Mouse (Mus musculus) limb, embryonic 12.5 days (tissue): ENCODE results near the gene Nck1. TPM values are rescaled to one million over a fixed set of nuclear protein-coding genes. Genes with fewer than 3 reads are reported as not detected.

Experiments
- ATAC-seq: fragments of 200-750 bp; cut with Nextera tagmentation; 2 replicates; pipeline ENCODE4 v1.8.0; 2017; ENCODE audit warnings: low read depth, moderate TSS enrichment; ENCODE audit not compliant: insufficient number of reproducible peaks, insufficient read depth, low FRiP score, low TSS enrichment
- H3K27ac ChIP-seq: fragments of 300-500 bp; sonication (generic); 2 replicates; pipeline ENCODE4 v1.5.1; 2016; ENCODE audit warnings: mild to moderate bottlenecking, moderate library complexity
- H3K27me3 ChIP-seq: fragments of 300-500 bp; sonication (generic); 2 replicates; pipeline ENCODE4 v1.6.1; 2016; ENCODE audit warnings: mild to moderate bottlenecking, moderate library complexity
- H3K36me3 ChIP-seq: fragments of 300-500 bp; sonication (generic); 2 replicates; pipeline ENCODE4 v1.6.1; 2016; ENCODE audit warnings: mild to moderate bottlenecking, moderate library complexity
- H3K4me1 ChIP-seq: fragments of 300-500 bp; sonication (generic); replicated peaks from 2 replicates; pipeline ENCODE4 v1.6.1; 2016
- H3K4me2 ChIP-seq: fragments of 300-500 bp; sonication (generic); 2 replicates; pipeline ENCODE4 v1.6.1; 2016; ENCODE audit warnings: mild to moderate bottlenecking, moderate library complexity
- H3K4me3 ChIP-seq: fragments of 300-500 bp; sonication (generic); replicated peaks from 2 replicates; pipeline ENCODE4 v1.5.1; 2016; ENCODE audit warnings: mild to moderate bottlenecking
- H3K9ac ChIP-seq: fragments of 300-500 bp; sonication (generic); replicated peaks from 2 replicates; pipeline ENCODE4 v1.6.1; 2016; ENCODE audit warnings: mild to moderate bottlenecking, moderate library complexity
- H3K9me3 ChIP-seq: fragments of 300-500 bp; sonication (generic); 2 replicates; pipeline ENCODE4 v1.6.1; 2016; ENCODE audit warnings: mild to moderate bottlenecking, moderate library complexity
- WGBS: fragments of 180-500 bp; shearing (Covaris S2); methylation state at CpG from one replicate; pipeline ENCODE4 v1.1.7; 2016; 5-methylcytosine and 5-hydroxymethylcytosine counted together
- polyA plus RNA-seq: library from polyadenylated mRNA; unstranded; fragments of >200 nt; fragmentation: Nextera tagmentation; extraction: Ambion mirVana; gene quantifications from 2 replicates; pipeline ENCODE4 v1.2.1, GENCODE M21; 2016

Gene Nck1
- 69.7 and 70.2 TPM in 2 replicates for polyA plus RNA-seq

DNA sequence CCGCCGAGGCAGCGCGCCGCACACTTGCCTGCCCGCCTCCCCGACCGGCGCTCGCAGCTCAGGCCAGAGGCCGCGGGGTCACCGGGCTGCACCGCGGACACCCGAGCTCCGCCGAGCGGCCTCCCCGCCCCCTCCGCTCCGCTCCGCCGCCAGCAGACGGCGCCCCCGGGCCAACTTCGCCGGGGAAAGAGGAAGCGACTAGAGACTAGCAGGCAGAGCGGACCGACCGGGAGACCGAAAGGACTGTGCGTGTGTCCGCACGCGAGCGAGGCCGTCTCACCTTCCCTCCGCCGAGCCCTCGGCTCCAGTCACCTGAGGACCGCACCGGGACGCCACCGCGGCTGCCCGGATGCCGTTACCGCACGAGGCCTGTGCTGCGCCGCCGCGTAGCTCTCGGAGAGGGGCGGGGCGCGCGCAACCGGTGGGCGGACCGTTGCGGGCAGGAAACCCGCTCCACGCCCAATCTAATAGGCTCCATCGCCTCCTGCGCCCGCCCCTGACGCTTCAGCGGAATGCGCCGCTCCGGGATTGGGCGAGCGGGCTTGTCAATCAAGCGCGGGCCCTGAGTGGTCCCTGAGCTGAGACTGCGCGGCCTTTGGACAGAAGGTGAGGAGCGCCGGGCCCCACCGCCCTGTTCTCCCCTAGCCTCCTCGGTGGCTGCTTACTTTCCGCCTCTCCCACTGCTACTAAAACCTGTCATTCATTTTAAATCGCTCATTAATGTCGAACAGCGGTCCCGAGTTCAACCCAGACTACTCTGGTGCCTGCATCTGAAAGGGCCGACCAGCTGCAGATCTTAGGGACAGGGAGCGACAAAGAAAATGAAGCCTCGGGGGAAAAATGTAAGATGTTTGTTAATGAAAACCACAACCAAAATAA is at the start of gene Nck1:
Gene Nck1 (minus strand): TSS at position 420 of the 879 bp plus-strand sequence.
- Histone ChIP-seq H3K27me3 (no peaks in the 10 kb centered on the region), H3K4me1 (peaks cover 16% of the 10 kb centered on the region), H3K4me2 (peak within 1 kb of the TSS; percentile 77), H3K4me3 (peak within 1 kb of the TSS; percentile 95), H3K36me3 (no peaks in the 10 kb centered on the region), H3K9ac (peak within 1 kb of the TSS; percentile 87), H3K27ac (peak within 1 kb of the TSS; percentile 93), H3K9me3 (peaks cover 6% of the 10 kb centered on the region)
- WGBS = under 1% methylated on average over 93 of the region's 93 CpGs
- peak; percentile 100 for ATAC-seq

DNA sequence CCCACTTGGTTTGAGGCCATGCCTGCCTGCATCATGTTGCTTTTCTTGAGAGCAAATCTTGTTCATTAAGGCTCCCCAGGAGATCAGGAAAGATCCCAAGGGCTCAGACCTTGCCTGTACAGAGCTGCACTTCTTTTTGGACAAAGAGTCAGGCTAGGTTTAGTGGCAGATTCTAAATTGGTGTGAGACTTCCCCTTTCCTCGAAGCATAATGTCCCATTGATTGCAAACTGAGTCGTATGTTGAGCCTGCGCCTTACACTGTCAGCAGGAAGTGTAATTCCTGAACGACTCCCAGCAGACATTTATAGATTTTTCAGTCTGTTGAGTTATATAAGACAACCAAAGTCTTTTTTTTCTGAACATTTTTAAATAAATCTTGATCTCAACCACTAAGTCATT is 44.5 kb upstream of the Nck1 start:
- H3K36me3 ChIP-seq = no peaks in the 10 kb centered on the region
- no peaks in the 10 kb centered on the region for H3K27me3 ChIP-seq
- H3K9me3 ChIP-seq = no peaks in the 10 kb centered on the region
- H3K9ac ChIP-seq = no peak overlapping the region
- H3K4me2 ChIP-seq = no peak overlapping the region
- no peaks in the 10 kb centered on the region for H3K4me1 ChIP-seq
- ATAC-seq = no peak
- no peak overlapping the region for H3K4me3 ChIP-seq
- H3K27ac ChIP-seq = no peak overlapping the region
- 66% methylated on average over 4 of the region's 4 CpGs for WGBS

GRCm38 (mm10) chr9:100584031-100584430 is 38.1 kb upstream of the Nck1 start:
- 89% methylated on average over 4 of the region's 4 CpGs for WGBS
- Histone ChIP-seq H3K4me1 (peaks cover 14% of the 10 kb centered on the region), H3K9me3 (no peaks in the 10 kb centered on the region), H3K27me3 (no peaks in the 10 kb centered on the region), H3K9ac (no peak overlapping the region), H3K4me3 (no peak overlapping the region), H3K36me3 (no peaks in the 10 kb centered on the region), H3K4me2 (no peak overlapping the region), H3K27ac (no peak overlapping the region)
- ATAC-seq = no peak

- Histone ChIP-seq H3K4me3 (no peak overlapping the region), H3K36me3 (no peaks in the 10 kb centered on the region), H3K27me3 (no peaks in the 10 kb centered on the region), H3K4me1 (peaks cover 14% of the 10 kb centered on the region), H3K9ac (no peak overlapping the region), H3K27ac (no peak overlapping the region), H3K9me3 (no peaks in the 10 kb centered on the region), H3K4me2 (no peak overlapping the region)
- no peak for ATAC-seq
- WGBS = 77% methylated on average over 13 of the region's 13 CpGs
Measured at GRCm38 (mm10) chr9:100582883-100583575, 37.1 kb upstream of the Nck1 start.

DNA sequence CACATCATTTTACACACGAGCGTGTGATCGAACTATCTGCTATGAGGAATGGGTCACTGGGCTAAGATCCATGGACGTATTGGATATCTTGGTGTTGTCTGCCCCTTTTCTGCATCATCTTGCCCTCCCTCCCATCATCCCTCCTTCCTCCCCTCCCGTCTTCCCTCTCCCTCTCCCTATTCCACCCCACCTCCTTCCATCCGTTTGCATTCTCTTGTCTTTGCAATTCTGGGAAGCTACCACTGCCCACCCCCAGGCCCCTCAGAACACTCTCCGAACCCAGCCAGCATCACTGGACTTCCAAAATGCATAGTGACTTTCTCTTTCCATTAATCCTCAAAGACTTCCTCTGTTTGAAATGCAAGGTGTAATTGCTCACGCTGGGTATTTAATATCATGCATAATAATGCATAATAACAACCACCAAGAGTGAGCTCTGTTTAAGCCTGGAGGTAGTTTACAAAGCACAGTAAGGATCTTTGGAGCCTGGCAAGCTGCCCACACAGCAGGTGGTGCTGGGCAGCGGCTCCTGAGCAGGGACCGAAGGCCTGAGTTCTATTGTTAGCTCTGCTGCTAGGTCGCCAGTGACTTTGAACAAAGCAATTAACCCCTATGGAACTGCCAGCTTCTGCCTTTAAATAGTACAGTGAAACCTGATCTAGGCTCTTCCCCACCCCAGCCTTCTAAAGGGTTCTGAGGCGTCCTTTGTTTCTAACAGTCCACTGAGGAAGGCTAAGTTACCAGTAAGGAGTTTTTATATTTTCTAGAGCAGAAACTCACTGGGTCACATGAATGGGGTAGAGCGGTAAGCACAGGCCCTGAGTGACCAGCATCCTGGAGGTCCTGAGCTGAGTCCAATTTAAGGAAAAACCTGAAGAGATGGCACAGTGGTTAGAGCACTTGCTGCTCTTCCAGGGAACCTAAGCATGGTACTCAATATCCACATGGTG is 35.9 kb upstream of the Nck1 start:
- Histone ChIP-seq H3K4me2 (no peak overlapping the region), H3K27ac (peak overlapping the region; percentile 50; the same call in 1 of the 2 replicates), H3K36me3 (no peaks in the 10 kb centered on the region), H3K4me3 (no peak overlapping the region), H3K9ac (no peak overlapping the region), H3K9me3 (no peaks in the 10 kb centered on the region), H3K27me3 (no peaks in the 10 kb centered on the region), H3K4me1 (peaks cover 14% of the 10 kb centered on the region)
- ATAC-seq = peak; percentile 70; the same call in 1 of the 2 replicates
- WGBS = 38% methylated on average over 13 of the region's 13 CpGs

GRCm38 (mm10) chr9:100580196-100580740 is 34.3 kb upstream of the Nck1 start:
- no peak for ATAC-seq
- Histone ChIP-seq H3K4me2 (no peak overlapping the region), H3K27me3 (no peaks in the 10 kb centered on the region), H3K36me3 (no peaks in the 10 kb centered on the region), H3K27ac (no peak overlapping the region), H3K9ac (no peak overlapping the region), H3K4me3 (no peak overlapping the region), H3K9me3 (no peaks in the 10 kb centered on the region), H3K4me1 (peaks cover 14% of the 10 kb centered on the region)
- 79% methylated on average over 20 of the region's 20 CpGs for WGBS

DNA sequence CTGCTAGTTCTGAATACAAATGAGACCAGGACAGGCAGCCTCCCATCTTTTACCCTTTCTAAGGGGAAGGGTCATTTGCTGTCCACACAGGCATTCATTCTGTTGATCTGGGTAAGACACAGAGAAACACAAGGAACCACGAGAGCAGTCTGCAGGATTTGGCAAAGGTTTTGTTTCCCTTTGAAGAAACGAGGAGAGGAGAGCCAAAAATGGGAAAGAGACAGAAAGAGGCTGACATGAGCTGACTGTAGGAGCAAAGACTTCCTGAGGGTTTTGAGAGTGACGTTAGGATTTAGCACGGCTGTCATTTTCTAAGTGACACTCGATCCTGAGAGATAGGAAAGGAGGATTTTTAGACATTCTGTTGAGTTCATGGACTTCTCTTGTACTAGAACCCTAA is 28.0 kb upstream of the Nck1 start:
- no peaks in the 10 kb centered on the region for H3K36me3 ChIP-seq
- 65% methylated on average over 5 of the region's 5 CpGs for WGBS
- peaks cover 9% of the 10 kb centered on the region; the same call in 1 of the 2 replicates for H3K4me1 ChIP-seq
- no peak overlapping the region for H3K27ac ChIP-seq
- no peak overlapping the region for H3K4me2 ChIP-seq
- H3K9me3 ChIP-seq = no peaks in the 10 kb centered on the region
- H3K4me3 ChIP-seq = no peak overlapping the region
- ATAC-seq = no peak
- H3K27me3 ChIP-seq = peaks cover 32% of the 10 kb centered on the region
- H3K9ac ChIP-seq = no peak overlapping the region

GRCm38 (mm10) chr9:100573300-100573699 is 27.4 kb upstream of the Nck1 start:
- no peak overlapping the region for H3K27ac ChIP-seq
- H3K27me3 ChIP-seq = peaks cover 37% of the 10 kb centered on the region
- no peaks in the 10 kb centered on the region for H3K36me3 ChIP-seq
- H3K9me3 ChIP-seq = no peaks in the 10 kb centered on the region
- no peak overlapping the region for H3K9ac ChIP-seq
- WGBS = 73% methylated on average over 2 of the region's 2 CpGs
- ATAC-seq = no peak
- H3K4me2 ChIP-seq = no peak overlapping the region
- no peak overlapping the region for H3K4me3 ChIP-seq
- H3K4me1 ChIP-seq = peaks cover 9% of the 10 kb centered on the region; the same call in 1 of the 2 replicates

DNA sequence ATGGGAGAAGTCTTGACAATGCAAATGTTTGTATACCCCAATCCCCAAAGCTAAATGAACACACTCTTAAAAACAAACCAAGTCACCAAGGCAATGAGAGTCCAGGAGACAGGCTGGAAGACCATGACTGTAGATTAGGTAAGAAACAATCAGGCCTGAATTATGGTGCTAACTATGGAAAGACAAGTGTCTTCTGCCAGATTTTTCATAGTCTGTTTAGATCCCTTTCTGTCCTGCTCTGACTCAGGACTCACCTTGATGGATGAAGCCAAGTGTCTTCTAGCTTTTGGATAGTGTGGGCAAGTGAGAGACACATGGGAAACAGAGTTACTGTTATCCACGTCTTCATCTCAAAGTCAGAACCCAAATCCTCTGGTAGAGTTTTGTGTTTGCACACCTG is 25.6 kb upstream of the Nck1 start:
- Histone ChIP-seq H3K27me3 (peaks cover 40% of the 10 kb centered on the region), H3K27ac (no peak overlapping the region), H3K36me3 (no peaks in the 10 kb centered on the region), H3K9ac (no peak overlapping the region), H3K4me3 (peak overlapping the region; percentile 64), H3K4me2 (peak overlapping the region; percentile 87), H3K9me3 (no peaks in the 10 kb centered on the region), H3K4me1 (peaks cover 9% of the 10 kb centered on the region; the same call in 1 of the 2 replicates)
- no peak for ATAC-seq
- 96% methylated on average over 1 of the region's 1 CpGs for WGBS

GRCm38 (mm10) chr9:100570626-100571233 is 24.8 kb upstream of the Nck1 start, which contains the start of gene Slc35g2:
TSS of gene Slc35g2 (minus strand) at chr9:100571090.
- no peak within 1 kb of the TSS for H3K27ac ChIP-seq

More at GRCm38 (mm10) chr9:100570626-100571233, 24.8 kb upstream of the Nck1 start, which contains the start of gene Slc35g2:
- Histone ChIP-seq H3K27me3 (peaks cover 45% of the 10 kb centered on the region), H3K36me3 (no peaks in the 10 kb centered on the region), H3K4me1 (peaks cover 9% of the 10 kb centered on the region; the same call in 1 of the 2 replicates), H3K4me2 (peak within 1 kb of the TSS; percentile 87), H3K4me3 (peak within 1 kb of the TSS; percentile 64), H3K9me3 (no peaks in the 10 kb centered on the region), H3K9ac (peak within 1 kb of the TSS; percentile 66)
- ATAC-seq = peak; percentile 73; the same call in 1 of the 2 replicates
- under 1% methylated on average over 50 of the region's 55 CpGs for WGBS
